Mouse (Mus musculus) heart, embryonic 16.5 days (tissue): Measurements from ENCODE around the gene Chmp5. TPM values are rescaled to one million over a fixed set of nuclear protein-coding genes. Genes with fewer than 3 reads are reported as not detected.

ENCODE experiments used
- ATAC-seq: fragments of 200-750 bp; cut with Nextera tagmentation; replicated peaks from 2 replicates; pipeline ENCODE4 v1.8.0; 2017; ENCODE audit warnings: moderate number of reproducible peaks; ENCODE audit not compliant: insufficient read depth, low FRiP score; ENCODE audit errors: extremely low read depth
- H3K27ac ChIP-seq: fragments of 300-500 bp; sonication (generic); 2 replicates; pipeline ENCODE4 v1.5.1; 2014; ENCODE audit warnings: mild to moderate bottlenecking, low read length, control low read depth, moderate library complexity
- H3K27me3 ChIP-seq: fragments of 300-500 bp; sonication (generic); 2 replicates; pipeline ENCODE4 v1.6.1; 2014; ENCODE audit warnings: low read length, mixed read lengths; ENCODE audit not compliant: control insufficient read depth, insufficient read depth
- H3K36me3 ChIP-seq: fragments of 300-500 bp; sonication (generic); 2 replicates; pipeline ENCODE4 v1.6.1; 2014; ENCODE audit not compliant: control insufficient read depth, insufficient read depth
- H3K4me1 ChIP-seq: fragments of 300-500 bp; sonication (generic); 2 replicates; pipeline ENCODE4 v1.6.1; 2014; ENCODE audit warnings: low read length, mixed read lengths; ENCODE audit not compliant: control insufficient read depth, insufficient read depth
- H3K4me2 ChIP-seq: fragments of 300-500 bp; sonication (generic); 2 replicates; pipeline ENCODE4 v1.6.1; 2014; ENCODE audit warnings: low read depth, mild to moderate bottlenecking, control low read depth, low read length
- H3K4me3 ChIP-seq: fragments of 300-500 bp; sonication (generic); 2 replicates; pipeline ENCODE4 v1.5.1; 2014; ENCODE audit warnings: mild to moderate bottlenecking, control low read depth, low read length
- H3K9ac ChIP-seq: fragments of 300-500 bp; sonication (generic); 2 replicates; pipeline ENCODE4 v1.6.1; 2014; ENCODE audit warnings: low read length, control low read depth
- H3K9me3 ChIP-seq: fragments of 300-500 bp; sonication (generic); replicated peaks from 2 replicates; pipeline ENCODE4 v1.6.1; 2016; ENCODE audit warnings: low read length; ENCODE audit not compliant: control insufficient read depth
- WGBS: fragments of 180-500 bp; shearing (Covaris S2); extraction: QIAGEN DNeasy Blood & Tissue Kit; methylation state at CpG from one replicate; pipeline ENCODE4 v1.1.7; 2014; 5-methylcytosine and 5-hydroxymethylcytosine counted together
- microRNA-seq: library from miRNA; unstranded; fragments of <30 nt; microRNA quantifications from one replicate; pipeline ENCODE4, GENCODE M21; 2017
- polyA plus RNA-seq: library from polyadenylated mRNA; unstranded; fragments of >200 nt; fragmentation: Nextera tagmentation; extraction: Ambion mirVana; gene quantifications from 2 replicates; pipeline ENCODE4 v1.2.1, GENCODE M21; 2015

The Chmp5 gene
- polyA plus RNA-seq, 1 experiment from 2014 or later: 75.8 TPM

DNA sequence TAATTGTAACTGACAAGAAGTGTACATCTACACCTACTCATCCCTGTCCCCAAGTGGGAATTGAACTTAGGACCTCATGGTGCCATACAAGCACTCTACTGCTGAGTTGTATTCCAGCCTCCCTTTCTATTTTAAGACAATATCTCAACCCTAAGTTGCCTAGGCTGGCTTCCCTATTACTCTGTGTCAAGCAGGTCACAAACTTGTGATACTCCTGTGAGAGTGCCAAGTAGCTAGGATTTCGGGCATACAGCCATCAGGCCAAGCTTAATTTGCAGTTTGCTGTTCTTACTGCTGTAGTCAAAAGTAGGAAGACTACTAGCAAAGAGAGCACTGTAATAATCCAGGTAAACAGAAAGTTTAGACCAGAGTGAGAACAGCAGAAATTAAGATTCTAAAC lies 35.5 kb downstream of the Chmp5 start:
- peaks cover 39% of the 10 kb centered on the region for H3K36me3 ChIP-seq
- 53% methylated on average over 1 of the region's 1 CpGs for WGBS
- H3K27ac ChIP-seq: peak overlapping the region; percentile 60

GRCm38 (mm10) chr4:40989633-40990032 lies 41.4 kb downstream of the Chmp5 start:
- 90% methylated on average over 6 of the region's 6 CpGs for WGBS
- ATAC-seq: no peak
- no peak overlapping the region for H3K27ac ChIP-seq

More for the DNA sequence above, 35.5 kb downstream of the Chmp5 start:
- 0 out of 2 replicates have a peak, but pooled peaks have one; percentile 23 for ATAC-seq
- H3K4me1 ChIP-seq: peaks cover 7% of the 10 kb centered on the region
- H3K9ac ChIP-seq: no peak overlapping the region
- H3K4me2 ChIP-seq: no peak overlapping the region
- no peaks in the 10 kb centered on the region for H3K27me3 ChIP-seq
- no peaks in the 10 kb centered on the region for H3K9me3 ChIP-seq
- H3K4me3 ChIP-seq: no peak overlapping the region

DNA sequence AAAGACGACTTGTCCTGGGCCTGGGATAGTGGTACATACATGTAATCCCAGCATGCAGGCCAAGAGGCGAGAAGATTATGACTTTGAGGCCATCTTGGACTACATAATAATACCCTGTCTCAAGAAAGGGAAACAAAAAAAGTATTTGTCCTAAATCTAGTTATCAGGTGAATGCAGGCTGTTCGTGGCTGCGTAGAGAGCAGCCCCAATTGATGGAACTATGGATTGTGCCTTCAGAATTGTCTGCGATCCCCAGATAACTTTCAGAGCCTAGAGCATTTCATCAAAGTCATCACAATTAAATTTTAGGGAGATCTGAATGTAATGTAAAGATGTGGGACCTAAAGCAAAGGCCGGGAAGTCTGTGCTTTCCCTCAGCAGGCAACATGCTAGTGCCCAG lies 48.1 kb downstream of the Chmp5 start:
- ATAC-seq: no peak
- no peaks in the 10 kb centered on the region for H3K27me3 ChIP-seq
- no peak overlapping the region for H3K27ac ChIP-seq
- H3K9me3 ChIP-seq: no peaks in the 10 kb centered on the region
- H3K4me3 ChIP-seq: no peak overlapping the region
- no peak overlapping the region for H3K4me2 ChIP-seq
- H3K9ac ChIP-seq: no peak overlapping the region
- no peaks in the 10 kb centered on the region for H3K4me1 ChIP-seq
- WGBS: 91% methylated on average over 6 of the region's 6 CpGs
- H3K36me3 ChIP-seq: peaks cover 75% of the 10 kb centered on the region

More at GRCm38 (mm10) chr4:40989633-40990032, 41.4 kb downstream of the Chmp5 start:
- Histone ChIP-seq H3K9ac (no peak overlapping the region), H3K27me3 (no peaks in the 10 kb centered on the region), H3K4me2 (no peak overlapping the region), H3K4me3 (no peak overlapping the region), H3K36me3 (peaks cover 67% of the 10 kb centered on the region), H3K9me3 (no peaks in the 10 kb centered on the region), H3K4me1 (no peaks in the 10 kb centered on the region)

DNA sequence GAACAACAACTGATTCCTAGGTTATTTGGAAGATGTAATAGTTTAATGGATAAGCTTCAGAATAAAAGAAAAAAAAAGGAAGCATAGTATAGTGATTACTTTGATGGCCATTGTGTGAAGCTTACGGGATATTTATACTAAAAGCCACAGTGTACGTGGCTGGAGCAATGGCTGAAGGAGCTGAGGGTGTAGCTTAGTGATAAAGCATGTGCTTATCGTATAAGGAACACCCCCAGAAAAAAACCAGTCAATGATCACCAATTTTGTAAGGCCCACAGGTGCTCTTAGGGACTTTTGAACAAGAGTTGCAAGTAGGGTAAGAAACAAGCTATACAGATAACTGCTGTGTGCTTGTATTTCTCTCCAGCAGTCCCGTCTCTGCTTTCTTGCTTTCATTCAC lies 49.7 kb downstream of the Chmp5 start:
- Histone ChIP-seq H3K4me3 (no peak overlapping the region), H3K4me2 (no peak overlapping the region), H3K27ac (no peak overlapping the region), H3K4me1 (no peaks in the 10 kb centered on the region), H3K36me3 (peaks cover 71% of the 10 kb centered on the region), H3K9me3 (no peaks in the 10 kb centered on the region), H3K9ac (no peak overlapping the region), H3K27me3 (no peaks in the 10 kb centered on the region)
- no peak for ATAC-seq
- 88% methylated on average over 4 of the region's 4 CpGs for WGBS

DNA sequence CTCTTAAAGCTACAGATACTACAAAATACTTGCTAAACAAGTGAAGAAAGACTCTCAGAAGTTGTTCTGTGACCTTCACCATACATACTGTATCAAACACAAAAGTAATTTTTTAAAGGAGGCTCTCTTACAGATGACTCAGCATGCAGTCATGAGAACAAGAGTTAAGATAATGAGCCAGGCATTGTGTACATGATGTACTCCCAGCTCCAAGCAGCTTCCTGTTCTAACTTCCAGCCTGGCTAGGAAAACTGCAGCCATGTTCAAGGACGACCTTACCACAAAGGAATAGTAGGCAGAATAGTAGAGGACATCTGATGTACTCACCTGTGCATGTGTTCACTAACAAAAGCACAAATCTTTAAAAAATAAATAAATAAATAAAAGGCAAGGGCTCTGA lies 52.1 kb downstream of the Chmp5 start:
- H3K36me3 ChIP-seq: peaks cover 81% of the 10 kb centered on the region
- no peak for ATAC-seq
- H3K27me3 ChIP-seq: no peaks in the 10 kb centered on the region
- no peaks in the 10 kb centered on the region for H3K9me3 ChIP-seq
- no peaks in the 10 kb centered on the region for H3K4me1 ChIP-seq
- no peak overlapping the region for H3K4me3 ChIP-seq
- H3K9ac ChIP-seq: no peak overlapping the region
- H3K4me2 ChIP-seq: no peak overlapping the region
- 64% methylated on average over 1 of the region's 1 CpGs for WGBS
- H3K27ac ChIP-seq: no peak overlapping the region

DNA sequence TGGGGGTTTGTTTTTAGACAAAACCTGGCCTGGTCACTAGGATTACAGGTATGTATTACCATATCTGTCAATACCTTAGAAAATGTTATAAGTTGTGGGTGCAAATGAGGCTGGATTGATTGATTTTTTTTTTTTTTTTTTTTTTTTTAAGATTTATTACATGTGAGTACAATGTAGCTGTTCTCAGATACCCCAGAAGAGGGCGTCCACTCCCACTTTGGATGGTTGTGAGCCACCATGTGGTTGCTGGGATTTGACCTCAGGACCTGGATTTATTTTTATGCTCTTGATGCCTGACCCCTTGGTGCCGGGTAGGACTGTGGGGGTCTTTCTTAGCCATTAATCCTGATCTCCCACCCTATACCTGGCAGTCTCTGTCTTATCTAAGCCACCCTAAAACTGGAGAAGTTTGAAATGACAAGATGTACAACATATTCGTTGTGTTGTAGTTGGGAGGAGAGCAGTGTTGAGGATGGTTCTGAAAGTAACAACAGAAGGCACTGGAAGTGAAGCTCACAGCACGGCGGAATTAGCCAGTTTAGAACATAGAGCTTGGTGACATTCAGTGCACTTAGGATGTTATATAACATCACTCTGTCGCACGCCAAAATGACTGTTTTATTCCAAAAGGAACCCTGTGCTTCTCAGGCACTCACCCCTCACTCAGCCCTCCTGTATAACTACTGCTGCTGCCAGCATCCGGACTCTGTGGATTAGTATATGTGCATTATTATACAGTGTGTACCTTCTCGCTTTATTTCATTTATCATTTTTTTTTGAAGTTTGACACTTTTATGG lies 52.8 kb downstream of the Chmp5 start:
- no peak for ATAC-seq
- no peak overlapping the region for H3K9ac ChIP-seq
- H3K27me3 ChIP-seq: no peaks in the 10 kb centered on the region
- H3K36me3 ChIP-seq: peaks cover 76% of the 10 kb centered on the region
- WGBS: 89% methylated on average over 9 of the region's 9 CpGs
- no peak overlapping the region for H3K27ac ChIP-seq
- H3K4me3 ChIP-seq: no peak overlapping the region
- H3K9me3 ChIP-seq: no peaks in the 10 kb centered on the region
- H3K4me2 ChIP-seq: no peak overlapping the region
- no peaks in the 10 kb centered on the region for H3K4me1 ChIP-seq

DNA sequence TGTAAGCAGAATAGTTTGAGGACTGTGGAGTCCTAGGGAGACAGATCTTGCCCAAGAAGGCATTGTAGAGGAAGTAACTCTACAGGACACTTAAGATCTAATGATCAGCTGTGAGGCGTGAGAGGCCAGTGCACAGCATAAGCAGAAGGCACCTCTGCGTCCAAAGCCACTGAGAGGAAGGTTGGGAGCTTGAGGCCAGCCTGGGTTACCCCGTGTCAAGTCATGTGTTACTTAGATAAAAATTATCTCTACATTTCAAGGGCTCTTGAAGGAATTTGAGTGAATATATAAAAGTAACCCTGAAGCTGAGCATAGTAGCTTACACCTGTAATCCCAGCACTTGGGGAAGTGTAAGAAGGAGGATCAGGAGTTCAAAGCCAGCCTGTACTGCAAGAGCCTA lies 65.1 kb downstream of the Chmp5 start:
- Histone ChIP-seq H3K36me3 (peaks cover 57% of the 10 kb centered on the region), H3K9ac (no peak overlapping the region), H3K9me3 (no peaks in the 10 kb centered on the region), H3K4me2 (no peak overlapping the region), H3K27ac (no peak overlapping the region), H3K4me1 (no peaks in the 10 kb centered on the region), H3K27me3 (no peaks in the 10 kb centered on the region), H3K4me3 (no peak overlapping the region)
- no peak for ATAC-seq
- WGBS: 63% methylated on average over 3 of the region's 3 CpGs

Small RNAs within 50 kb of the gene (microRNA-seq; reads per million reads assigned to microRNA genes)
- gene Mir3094: not detected

Other genes starting within 250 kb of the Chmp5 start
- gene Aptx, start 245.2 kb upstream of the Chmp5 start, polyA plus RNA-seq: 29.1 and 31.5 TPM in 2 replicates
- gene Dnaja1, start 226.3 kb upstream of the Chmp5 start, polyA plus RNA-seq: 238 and 262 TPM in 2 replicates
- 101 and 102 TPM in 2 replicates for gene Smu1, start 190.5 kb upstream of the Chmp5 start, polyA plus RNA-seq
- 54.5 and 61.5 TPM in 2 replicates for gene B4galt1, start 94.4 kb upstream of the Chmp5 start, polyA plus RNA-seq
- gene Spink4, start 28.4 kb upstream of the Chmp5 start, polyA plus RNA-seq: 5.4 and 6.4 TPM in 2 replicates
- 189 and 218 TPM in 2 replicates for gene Bag1, start 113 bp upstream of the Chmp5 start, polyA plus RNA-seq
- 55.6 and 57.6 TPM in 2 replicates for gene Nfx1, start 22.5 kb downstream of the Chmp5 start, polyA plus RNA-seq
- gene Aqp7, start 99.7 kb downstream of the Chmp5 start, polyA plus RNA-seq: 1.1 TPM in 2 replicates
- gene Aqp3, start 149.8 kb downstream of the Chmp5 start, polyA plus RNA-seq: 1.6 and 1.7 TPM in 2 replicates
- 15.2 and 15.6 TPM in 2 replicates for gene Nol6, start 176.0 kb downstream of the Chmp5 start, polyA plus RNA-seq
- gene Ube2r2, start 187.3 kb downstream of the Chmp5 start, polyA plus RNA-seq: 68.0 and 69.7 TPM in 2 replicates